In genomic region chr13:79277313-79277712, GRCm38 (mm10) we compare ENCODE assay signal across 15 mouse cellular contexts.
DNase-seq lines count a peak whose midpoint lies in the region; ATAC-seq and TF ChIP-seq lines count a peak whose summit lies in the region.
"Had no signal": no experiment of that assay in that cellular context is flagged by ENCODE, and none has a peak within 500 bp of the region (broad histone marks: within the 10 kb centered on the region; RNA-seq: fewer than 3 reads in every experiment).

No protein-coding gene starts in this region.

- no peak for ATAC-seq in forebrain, postnatal 0 days
- no peak for ATAC-seq in neural tube, embryonic 13.5 days (ENCODE audit: low read depth)
- ATAC-seq: activated CD4-positive, CD25-positive, alpha-beta regulatory T cell, adult 4 months; intestine, embryonic 16.5 days had no signal

- DNase-seq in forebrain, embryonic 10.5 days (ENCODE audit: extremely low spot score, low spot score) = no peak
- no peak for DNase-seq in forebrain, postnatal 0 days
- peak; percentile 14 for DNase-seq in mesoderm, embryonic 11.5 days (ENCODE audit: low read depth, low spot score)
- no peak for DNase-seq in spleen, postnatal 10 days (ENCODE audit: low spot score in 2 of 2)
- DNase-seq in limb, embryonic 10.5 days (ENCODE audit: low spot score) = no peak
- DNase-seq in ovary, postnatal 10 days (ENCODE audit: low spot score) = no peak
- DNase-seq: kidney, postnatal 14 days; lung, embryonic 14.5 days; right cerebral cortex, adult 18-20 months; thymus, postnatal 14 days had no signal

- no peaks in the 10 kb centered on the region for H3K27me3 ChIP-seq in forebrain, embryonic 10.5 days (ENCODE audit: poor library complexity, severe bottlenecking)
- H3K27me3 ChIP-seq in forebrain, postnatal 0 days (ENCODE audit: insufficient read depth, low read length) = no peaks in the 10 kb centered on the region
- H3K27me3 ChIP-seq in neural tube, embryonic 13.5 days = no peaks in the 10 kb centered on the region
- no peaks in the 10 kb centered on the region for H3K27me3 ChIP-seq in limb, embryonic 10.5 days (ENCODE audit: low read depth, poor library complexity, severe bottlenecking)
- H3K27me3 ChIP-seq: limb, embryonic 15.5 days had no signal

- H3K4me3 ChIP-seq in forebrain, embryonic 10.5 days = no peak overlapping the region
- no peak overlapping the region for H3K4me3 ChIP-seq in forebrain, postnatal 0 days (ENCODE audit: low read depth, low read length)
- no peak overlapping the region for H3K4me3 ChIP-seq in neural tube, embryonic 13.5 days
- no peak overlapping the region for H3K4me3 ChIP-seq in limb, embryonic 10.5 days
- H3K4me3 ChIP-seq: limb, embryonic 15.5 days had no signal

- H3K4me1 ChIP-seq in forebrain, embryonic 10.5 days = peaks cover 14% of the 10 kb centered on the region
- peaks cover 6% of the 10 kb centered on the region; the same call in 1 of the 2 replicates for H3K4me1 ChIP-seq in forebrain, postnatal 0 days (ENCODE audit: insufficient read depth)
- peaks cover 9% of the 10 kb centered on the region for H3K4me1 ChIP-seq in neural tube, embryonic 13.5 days (replicated peaks)
- 0 out of 2 replicates have a peak, but pooled peaks cover 4% of the 10 kb centered on the region for H3K4me1 ChIP-seq in limb, embryonic 10.5 days
- H3K4me1 ChIP-seq: limb, embryonic 15.5 days had no signal

- H3K27ac ChIP-seq in forebrain, embryonic 10.5 days = peak overlapping the region; percentile 36; the same call in 1 of the 2 replicates
- no peak overlapping the region for H3K27ac ChIP-seq in forebrain, postnatal 0 days (ENCODE audit: low read depth, low read length)
- H3K27ac ChIP-seq in neural tube, embryonic 13.5 days (replicated peaks) = no peak overlapping the region
- H3K27ac ChIP-seq in limb, embryonic 10.5 days = no peak overlapping the region
- H3K27ac ChIP-seq: limb, embryonic 15.5 days; stomach, postnatal 0 days had no signal

- no peaks in the 10 kb centered on the region for H3K9me3 ChIP-seq in forebrain, embryonic 10.5 days
- H3K9me3 ChIP-seq in forebrain, postnatal 0 days (ENCODE audit: low read length) = no peaks in the 10 kb centered on the region
- H3K9me3 ChIP-seq in neural tube, embryonic 13.5 days = no peaks in the 10 kb centered on the region
- no peaks in the 10 kb centered on the region for H3K9me3 ChIP-seq in limb, embryonic 10.5 days (replicated peaks)
- H3K9me3 ChIP-seq: limb, embryonic 15.5 days had no signal

- peak overlapping the region; percentile 39 for H3K4me2 ChIP-seq in forebrain, postnatal 0 days (ENCODE audit: low read depth)
- H3K4me2 ChIP-seq in neural tube, embryonic 13.5 days = peak overlapping the region; percentile 20; the same call in 1 of the 2 replicates
- H3K4me2 ChIP-seq: limb, embryonic 15.5 days; lung, embryonic 14.5 days had no signal

- no peak overlapping the region for H3K9ac ChIP-seq in forebrain, postnatal 0 days
- H3K9ac ChIP-seq in neural tube, embryonic 13.5 days = no peak overlapping the region
- H3K9ac ChIP-seq: limb, embryonic 15.5 days; lung, embryonic 14.5 days had no signal

- 62% methylated on average over 7 of the region's 7 CpGs for WGBS in forebrain, embryonic 10.5 days
- WGBS in forebrain, postnatal 0 days = 16% methylated on average over 7 of the region's 7 CpGs
- 47% methylated on average over 7 of the region's 7 CpGs for WGBS in neural tube, embryonic 13.5 days
- WGBS in limb, embryonic 10.5 days = 84% methylated on average over 7 of the region's 7 CpGs

- H3K36me3 ChIP-seq in forebrain, embryonic 10.5 days (replicated peaks) = no peaks in the 10 kb centered on the region
- no peaks in the 10 kb centered on the region for H3K36me3 ChIP-seq in forebrain, postnatal 0 days (ENCODE audit: insufficient read depth)
- H3K36me3 ChIP-seq in neural tube, embryonic 13.5 days = no peaks in the 10 kb centered on the region
- H3K36me3 ChIP-seq in limb, embryonic 10.5 days = no peaks in the 10 kb centered on the region
- H3K36me3 ChIP-seq: limb, embryonic 15.5 days had no signal

- no peak for TF ChIP-seq CTCF in forebrain, postnatal 0 days (IDR thresholded peaks at IDR 0.05; ENCODE audit: low read depth)
